Mouse (Mus musculus) limb, embryonic 14.5 days (tissue): Measurements from ENCODE around the gene Edaradd. TPM values are rescaled to one million over a fixed set of nuclear protein-coding genes. Genes with fewer than 3 reads are reported as not detected.

Experiments
- ATAC-seq: fragments of 200-750 bp; cut with Nextera tagmentation; 2 replicates; pipeline ENCODE4 v1.8.0; 2017; ENCODE audit warnings: low read depth, moderate number of reproducible peaks, moderate TSS enrichment; ENCODE audit not compliant: low FRiP score
- DNase-seq: peaks from one replicate; pipeline ENCODE4 v3.0.0-alpha.2; 2015; ENCODE audit warnings: low spot score
- H3K27ac ChIP-seq: fragments of 300-500 bp; sonication (generic); replicated peaks from 2 replicates; pipeline ENCODE4 v1.5.1; 2014; ENCODE audit warnings: low read depth, mild to moderate bottlenecking, low read length, moderate library complexity, mixed read lengths
- H3K27me3 ChIP-seq: fragments of 300-500 bp; sonication (generic); 2 replicates; pipeline ENCODE4 v1.6.1; 2014; ENCODE audit warnings: low read length, mixed read lengths; ENCODE audit not compliant: control insufficient read depth, insufficient read depth
- H3K36me3 ChIP-seq: fragments of 300-500 bp; sonication (generic); 2 replicates; pipeline ENCODE4 v1.6.1; 2014; ENCODE audit warnings: mild to moderate bottlenecking, low read length, moderate library complexity, mixed read lengths; ENCODE audit not compliant: control insufficient read depth, insufficient read depth
- H3K4me1 ChIP-seq: fragments of 300-500 bp; sonication (generic); 2 replicates; pipeline ENCODE4 v1.6.1; 2014; ENCODE audit warnings: antibody characterized with exemption, low read length, mixed read lengths; ENCODE audit not compliant: control insufficient read depth, insufficient read depth
- H3K4me2 ChIP-seq: fragments of 300-500 bp; sonication (generic); replicated peaks from 2 replicates; pipeline ENCODE4 v1.6.1; 2014; ENCODE audit warnings: low read depth, mild to moderate bottlenecking, low read length, moderate library complexity; ENCODE audit not compliant: severe bottlenecking
- H3K4me3 ChIP-seq: fragments of 300-500 bp; sonication (generic); replicated peaks from 2 replicates; pipeline ENCODE4 v1.5.1; 2014; ENCODE audit warnings: low read length
- H3K9ac ChIP-seq: fragments of 300-500 bp; sonication (generic); 2 replicates; pipeline ENCODE4 v1.6.1; 2014; ENCODE audit warnings: mild to moderate bottlenecking, low read depth, low read length, moderate library complexity; ENCODE audit not compliant: severe bottlenecking
- H3K9me3 ChIP-seq: fragments of 300-500 bp; sonication (generic); 2 replicates; pipeline ENCODE4 v1.6.1; 2016; ENCODE audit warnings: low read length; ENCODE audit not compliant: control insufficient read depth
- POLR2A ChIP-seq: fragments of 200-500 bp; IDR thresholded peaks from 2 replicates; pipeline ENCODE4 v1.8.0; 2012; ENCODE audit warnings: inconsistent platforms, mild to moderate bottlenecking, moderate library complexity, borderline replicate concordance; ENCODE audit not compliant: insufficient read depth, insufficient read length; ENCODE audit errors: extremely low read depth
- WGBS: fragments of 180-500 bp; shearing (Covaris S2); extraction: QIAGEN DNeasy Blood & Tissue Kit; methylation state at CpG from one replicate; pipeline ENCODE4 v1.1.7; 2014; 5-methylcytosine and 5-hydroxymethylcytosine counted together
- polyA plus RNA-seq, 2 experiments: library from polyadenylated mRNA; depleted of rRNA in 1 of 2; stranded (reverse) in 1 of 2; unstranded in 1 of 2; fragments of >200 nt; fragmentation: Nextera tagmentation in 1 of 2; extraction: Ambion mirVana in 1 of 2; gene quantifications; 2 replicates each; pipeline versions ENCODE4 v1.2.1 to v1.2.3; 2012 to 2014

Gene Edaradd
- polyA plus RNA-seq, 2 experiments, result 1.7 to 3.8 TPM

- Histone ChIP-seq H3K9me3 (no peaks in the 10 kb centered on the region), H3K9ac (no peak overlapping the region), H3K4me2 (no peak overlapping the region), H3K27me3 (no peaks in the 10 kb centered on the region), H3K27ac (no peak overlapping the region), H3K4me3 (no peak overlapping the region), H3K4me1 (no peaks in the 10 kb centered on the region), H3K36me3 (peaks cover 9% of the 10 kb centered on the region; the same call in 1 of the 2 replicates)
- ATAC-seq, result no peak
- WGBS, result 81% methylated on average over 7 of the region's 7 CpGs
- no peak for DNase-seq
- TF ChIP-seq POLR2A, result no peak
Observed at GRCm38 (mm10) chr13:12454686-12455390, 65.4 kb downstream of the Edaradd start.

DNA sequence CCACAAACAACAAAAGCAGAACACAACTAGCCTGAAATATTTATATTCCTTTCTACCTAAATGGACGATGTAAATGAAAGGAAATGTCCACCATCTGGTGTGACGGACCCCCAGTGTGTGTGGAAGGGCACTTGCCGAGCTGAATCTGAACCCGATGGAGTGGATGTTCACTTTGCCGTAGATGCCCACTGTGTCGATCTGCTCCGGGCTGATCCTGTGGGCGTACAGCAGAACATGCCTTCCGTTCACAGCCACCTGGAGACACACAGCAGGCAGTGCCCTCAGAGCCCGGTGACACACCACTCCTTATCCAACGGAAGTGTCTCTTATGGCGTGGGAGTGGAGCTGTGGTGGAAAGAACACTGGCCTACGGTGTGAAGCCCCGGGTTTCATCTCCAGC, 67.1 kb downstream of the Edaradd start:
- Histone ChIP-seq H3K4me1 (no peaks in the 10 kb centered on the region), H3K9ac (no peak overlapping the region), H3K27me3 (no peaks in the 10 kb centered on the region), H3K27ac (no peak overlapping the region), H3K4me2 (no peak overlapping the region), H3K4me3 (no peak overlapping the region), H3K36me3 (peaks cover 9% of the 10 kb centered on the region; the same call in 1 of the 2 replicates), H3K9me3 (no peaks in the 10 kb centered on the region)
- TF ChIP-seq POLR2A, result no peak
- DNase-seq, result no peak
- ATAC-seq, result no peak
- 90% methylated on average over 14 of the region's 14 CpGs for WGBS

- H3K4me1 ChIP-seq, result no peaks in the 10 kb centered on the region
- H3K9me3 ChIP-seq, result no peaks in the 10 kb centered on the region
- WGBS, result 79% methylated on average over 2 of the region's 2 CpGs
- DNase-seq (peak; percentile 5), ATAC-seq (no peak)
- peaks cover 40% of the 10 kb centered on the region for H3K36me3 ChIP-seq
- no peak for TF ChIP-seq POLR2A
- H3K4me3 ChIP-seq, result no peak overlapping the region
- no peak overlapping the region for H3K27ac ChIP-seq
- H3K27me3 ChIP-seq, result no peaks in the 10 kb centered on the region
- H3K4me2 ChIP-seq, result no peak overlapping the region
- no peak overlapping the region for H3K9ac ChIP-seq
Observed at GRCm38 (mm10) chr13:12442008-12442587, 78.1 kb downstream of the Edaradd start.

DNA sequence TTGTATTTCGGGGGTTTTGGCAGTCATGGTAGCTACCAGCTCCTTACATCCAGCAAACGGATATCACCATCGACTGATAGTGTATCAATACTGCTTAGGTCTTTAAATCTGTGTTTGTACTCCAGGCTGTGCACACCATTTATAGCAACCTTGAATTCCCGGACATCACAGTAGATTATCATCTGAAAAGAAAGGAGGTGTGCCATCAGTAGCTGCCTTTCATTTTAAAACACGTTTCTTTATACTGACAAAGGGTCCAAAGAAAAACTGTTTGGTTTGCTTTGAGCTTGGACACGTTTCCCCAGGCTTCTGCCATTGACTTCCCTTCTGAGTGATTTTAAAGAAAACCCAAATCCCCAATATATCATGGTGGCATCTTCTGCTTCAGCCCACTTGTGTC, 79.4 kb downstream of the Edaradd start:
- no peak overlapping the region for H3K9ac ChIP-seq
- no peak overlapping the region for H3K4me2 ChIP-seq
- no peak overlapping the region for H3K27ac ChIP-seq
- peaks cover 47% of the 10 kb centered on the region for H3K36me3 ChIP-seq
- H3K4me3 ChIP-seq, result no peak overlapping the region
- H3K9me3 ChIP-seq, result no peaks in the 10 kb centered on the region
- TF ChIP-seq POLR2A, result no peak
- H3K4me1 ChIP-seq, result no peaks in the 10 kb centered on the region
- ATAC-seq (no peak), DNase-seq (no peak)
- 93% methylated on average over 6 of the region's 6 CpGs for WGBS
- no peaks in the 10 kb centered on the region for H3K27me3 ChIP-seq

DNA sequence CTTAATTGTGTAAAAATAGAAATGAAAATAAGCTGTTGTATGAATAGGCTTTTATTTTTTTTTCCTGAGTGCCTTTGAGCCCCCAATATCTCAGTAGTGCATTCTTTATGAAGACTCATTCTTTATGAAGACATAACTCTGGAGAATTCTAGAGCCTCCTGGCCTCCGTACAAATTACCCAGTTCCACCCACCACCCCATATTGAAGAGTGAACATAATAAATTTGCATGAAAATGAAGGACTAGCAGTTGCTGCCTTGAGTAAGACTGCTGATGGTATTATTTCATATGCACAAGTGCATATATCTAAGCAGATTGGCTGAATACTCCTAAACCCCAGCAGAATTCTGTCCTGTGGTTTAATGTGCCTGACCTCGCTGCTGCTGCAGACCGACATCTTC, 80.7 kb downstream of the Edaradd start:
- Histone ChIP-seq H3K9me3 (no peaks in the 10 kb centered on the region), H3K4me3 (no peak overlapping the region), H3K9ac (no peak overlapping the region), H3K4me1 (no peaks in the 10 kb centered on the region), H3K27ac (no peak overlapping the region), H3K27me3 (no peaks in the 10 kb centered on the region), H3K36me3 (peaks cover 59% of the 10 kb centered on the region), H3K4me2 (no peak overlapping the region)
- 92% methylated on average over 3 of the region's 3 CpGs for whole genome bisulfite sequencing
- TF ChIP-seq POLR2A, result no peak
- DNase-seq, result no peak
- no peak for ATAC-seq
